Mouse (Mus musculus): ENCODE data around the gene Cuedc2.

Gene Cuedc2

DNA sequence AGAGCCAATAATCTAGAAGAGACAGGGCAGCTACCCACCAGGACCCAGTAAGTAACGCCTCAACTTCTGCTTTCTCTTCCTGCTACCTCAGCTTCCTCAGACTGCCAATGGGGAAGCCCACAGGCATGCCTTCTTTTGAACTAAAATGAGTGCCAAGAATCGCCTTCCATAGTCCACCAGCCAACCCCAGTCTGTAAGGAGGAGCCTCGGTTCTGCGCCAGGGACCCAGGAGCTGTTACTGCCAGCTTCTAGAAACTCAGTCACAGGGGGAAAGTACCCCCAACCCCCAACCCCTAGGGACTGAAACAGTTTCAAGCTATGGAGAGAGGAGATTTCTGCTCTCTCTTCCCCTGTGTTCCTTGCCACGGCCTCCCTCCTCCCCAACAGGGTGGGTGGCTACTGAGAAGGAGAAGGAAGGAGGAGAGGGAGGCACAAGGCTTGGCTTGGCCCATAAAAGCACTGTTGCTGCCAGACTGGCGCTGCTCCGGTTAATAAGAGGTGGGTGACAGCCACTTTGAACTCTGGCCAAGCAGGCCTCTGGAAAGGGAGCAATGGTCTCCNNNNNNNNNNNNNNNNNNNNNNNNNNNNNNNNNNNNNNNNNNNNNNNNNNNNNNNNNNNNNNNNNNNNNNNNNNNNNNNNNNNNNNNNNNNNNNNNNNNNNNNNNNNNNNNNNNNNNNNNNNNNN is 927 bp upstream of the Cuedc2 start:
- in situ Hi-C loops (cut with MboI), result no loop called here

DNA sequence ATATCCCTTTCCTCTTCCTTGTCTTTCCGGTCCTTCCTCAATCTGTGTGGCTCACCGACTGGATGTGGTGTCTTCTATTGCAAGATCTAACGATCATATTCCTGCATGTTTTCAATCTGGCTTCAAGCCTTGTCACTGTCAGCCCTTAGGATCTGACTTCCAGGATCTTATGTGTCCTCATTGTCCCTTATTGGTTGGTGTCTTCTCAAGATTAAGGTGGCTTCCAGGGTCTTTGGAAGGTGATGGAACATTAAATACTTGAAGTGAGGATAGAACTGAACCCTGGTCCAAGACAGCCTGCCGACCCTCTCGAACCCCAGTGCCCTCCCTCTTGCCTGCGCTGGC is 412 bp upstream of the Cuedc2 start:
- in situ Hi-C loops (cut with MboI), result no loop called here

DNA sequence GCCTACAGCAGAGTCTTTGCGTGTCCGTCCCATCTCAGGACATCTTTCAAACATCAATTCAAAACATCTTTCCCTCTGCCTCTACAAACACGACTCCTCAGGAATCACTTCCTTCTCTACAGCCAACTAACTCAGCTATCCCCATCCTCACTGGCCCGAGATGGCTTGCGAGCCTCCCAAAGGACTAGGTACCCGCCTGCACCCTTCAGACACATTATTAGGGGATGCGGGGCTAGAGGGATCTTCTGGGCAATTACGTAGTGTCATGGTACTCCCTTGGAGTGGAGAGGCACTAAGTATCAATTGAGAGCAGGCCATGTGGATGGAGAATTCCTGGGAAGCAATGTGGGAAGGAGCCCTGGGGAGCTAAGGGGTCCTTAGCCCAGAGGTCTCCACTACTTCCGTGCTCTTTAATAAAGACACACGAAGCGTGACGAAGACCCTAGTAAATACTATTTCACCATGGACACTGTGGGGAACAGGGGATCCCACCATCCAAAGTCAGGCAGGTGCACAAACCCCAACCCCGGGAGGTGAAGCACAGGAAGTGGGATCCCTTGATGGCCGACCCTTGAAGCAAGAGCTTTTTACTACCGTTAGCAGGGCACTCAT is 677 bp downstream of the Cuedc2 start:
- in situ Hi-C loops (cut with MboI), result no loop called here

DNA sequence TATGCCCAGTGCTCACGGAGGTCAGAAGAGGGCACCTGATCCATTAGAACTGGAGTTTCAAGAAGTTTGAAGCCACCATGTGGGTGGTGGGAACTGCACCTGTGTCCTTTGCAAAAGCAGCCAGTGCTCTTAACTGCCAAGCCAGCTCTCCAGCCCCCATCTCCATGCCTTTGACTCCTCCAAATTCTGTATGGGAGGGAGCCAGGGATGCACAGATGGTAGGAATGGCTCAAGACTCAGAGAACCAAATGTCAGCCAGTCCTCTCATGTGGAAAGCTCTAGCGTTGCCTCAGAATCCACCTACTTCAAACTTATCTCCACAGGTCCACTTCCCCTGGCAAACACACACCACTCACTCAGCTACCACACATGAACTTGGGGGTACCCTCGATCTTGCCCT is 4.6 kb downstream of the Cuedc2 start:
- in situ Hi-C loops (cut with MboI), result no loop called here

DNA sequence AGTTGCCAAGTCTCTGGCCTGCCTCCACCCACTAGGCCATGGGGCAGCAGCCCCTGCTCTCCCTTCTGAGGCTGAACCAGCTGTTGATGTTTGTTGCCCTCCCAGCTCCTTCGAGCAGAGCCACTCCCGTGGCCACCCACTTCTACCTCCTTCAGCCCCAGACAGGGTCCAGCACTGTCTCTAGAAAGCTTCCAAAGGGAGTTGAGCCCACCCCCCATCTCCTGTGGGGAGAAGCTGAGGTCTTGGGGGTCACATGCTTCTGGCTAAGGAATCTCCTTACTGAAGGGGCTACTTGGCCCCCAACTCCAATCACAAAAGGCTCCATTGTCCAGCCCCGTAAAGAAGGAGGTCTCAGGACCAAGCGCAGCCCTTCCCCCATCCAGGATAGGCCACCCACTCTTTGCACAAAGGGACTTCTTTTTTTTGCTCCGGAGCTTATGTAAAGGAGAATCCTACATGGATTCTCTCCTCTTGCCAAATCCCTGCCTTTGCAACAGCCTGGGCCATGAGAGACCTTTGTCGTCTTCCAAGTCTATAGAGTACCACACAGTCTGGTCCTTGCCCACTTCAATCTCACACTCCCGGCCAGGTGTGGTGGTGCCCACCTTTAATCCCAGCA is 5.7 kb downstream of the Cuedc2 start:
- in situ Hi-C loops (cut with MboI), result no loop called here

DNA sequence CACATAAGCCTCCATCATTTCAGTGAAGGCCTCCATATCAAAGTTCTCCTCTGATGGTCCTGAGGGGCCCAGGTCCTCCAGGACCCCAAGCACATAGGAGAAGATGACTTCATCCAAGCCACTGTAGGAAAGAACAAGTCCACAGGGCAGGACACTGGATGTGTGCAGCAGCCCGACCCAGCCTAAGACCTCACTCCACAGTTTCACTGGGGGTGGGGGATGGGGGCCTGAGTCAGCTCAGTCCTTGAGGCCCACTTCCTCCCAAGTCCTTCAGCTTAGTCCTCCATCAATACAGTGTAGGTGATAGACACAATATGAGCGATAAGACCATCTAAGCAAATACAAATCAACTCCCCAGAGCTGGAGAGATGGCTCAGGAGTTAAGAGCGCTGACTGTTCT is 6.6 kb downstream of the Cuedc2 start:
- in situ Hi-C loops (cut with MboI), result no loop called here

DNA sequence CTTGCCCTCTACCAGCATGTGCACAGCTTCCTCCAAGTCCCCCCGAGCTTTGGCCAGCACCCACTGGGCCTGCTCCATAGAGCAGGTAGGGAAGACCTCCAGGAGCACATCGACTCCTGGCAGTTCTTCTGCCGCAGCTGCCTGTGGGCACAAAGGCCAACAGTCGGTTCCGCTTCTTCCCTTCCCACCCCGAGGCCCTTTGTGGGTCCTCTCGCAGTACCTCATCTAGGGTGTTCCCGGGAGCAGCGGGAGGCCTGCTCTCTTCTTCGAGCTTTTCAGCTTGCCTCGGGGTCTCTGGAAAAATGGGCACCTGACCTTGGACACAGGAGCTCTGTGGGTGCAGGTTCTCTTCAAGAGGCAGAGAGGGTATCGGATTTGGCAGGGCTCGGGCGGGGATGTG is 7.2 kb downstream of the Cuedc2 start:
- in situ Hi-C loops (cut with MboI), result no loop called here

DNA sequence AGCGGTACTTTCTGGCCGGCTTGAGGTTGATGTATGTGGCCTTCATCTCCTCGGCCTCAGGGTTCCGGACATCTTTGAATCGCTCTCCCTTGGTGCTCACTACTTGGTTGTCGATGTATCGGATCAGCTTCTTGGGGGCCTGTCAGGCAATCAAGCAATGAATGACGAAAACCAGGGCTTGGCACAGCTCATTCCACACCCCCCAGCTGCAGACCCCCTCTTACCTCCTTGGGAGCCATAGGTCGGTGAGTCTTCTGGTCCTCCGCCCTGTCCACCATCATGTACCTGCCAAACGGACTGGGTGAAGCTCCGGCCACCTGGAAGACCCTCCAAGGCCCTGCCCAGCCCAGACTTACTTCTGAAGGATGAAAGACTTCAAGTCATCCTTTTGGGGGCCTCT is 7.8 kb downstream of the Cuedc2 start:
- in situ Hi-C loops (cut with MboI), result no loop called here

DNA sequence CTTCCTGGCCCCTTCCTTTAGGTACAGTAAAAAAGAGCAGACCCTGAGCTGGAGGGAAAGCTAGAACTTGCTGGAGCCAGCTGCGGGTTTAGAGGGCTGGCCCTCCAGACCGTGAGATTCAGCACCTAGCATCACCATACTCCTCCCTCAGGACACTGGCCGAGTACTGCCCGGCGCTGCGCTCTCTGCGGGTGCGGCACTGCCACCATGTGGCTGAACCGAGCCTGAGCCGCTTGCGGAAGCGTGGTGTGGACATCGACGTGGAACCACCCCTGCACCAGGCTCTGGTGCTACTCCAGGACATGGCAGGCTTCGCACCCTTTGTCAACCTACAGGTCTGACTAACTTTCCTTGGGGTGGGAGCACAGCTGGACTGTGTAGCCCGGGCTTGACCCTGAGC is 8.6 kb downstream of the Cuedc2 start:
- in situ Hi-C loops (cut with MboI), result no loop called here

DNA sequence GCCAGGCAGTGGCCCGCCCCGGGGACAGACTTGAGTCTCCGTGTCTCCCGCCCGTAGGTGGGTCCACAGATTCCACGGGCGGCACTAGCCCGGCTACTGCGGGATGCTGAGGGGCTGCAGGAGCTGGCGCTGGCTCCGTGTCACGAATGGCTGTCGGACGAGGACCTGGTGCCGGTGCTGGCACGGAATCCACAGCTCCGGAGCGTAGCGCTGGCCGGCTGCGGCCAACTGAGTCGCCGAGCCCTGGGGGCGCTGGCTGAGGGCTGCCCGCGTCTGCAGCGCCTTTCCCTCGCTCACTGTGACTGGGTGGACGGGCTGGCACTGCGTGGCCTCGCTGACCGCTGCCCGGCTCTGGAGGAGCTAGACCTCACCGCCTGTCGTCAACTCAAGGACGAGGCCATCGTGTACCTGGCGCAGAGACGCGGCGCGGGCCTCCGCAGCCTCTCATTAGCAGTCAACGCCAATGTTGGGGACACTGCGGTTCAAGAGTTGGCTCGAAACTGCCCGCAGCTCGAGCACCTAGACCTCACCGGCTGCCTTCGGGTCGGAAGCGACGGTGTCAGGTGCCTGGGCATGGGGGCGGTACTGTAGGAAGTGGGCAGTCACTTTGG is 9.4 kb downstream of the Cuedc2 start:
- in situ Hi-C loops (cut with MboI), result no loop called here

DNA sequence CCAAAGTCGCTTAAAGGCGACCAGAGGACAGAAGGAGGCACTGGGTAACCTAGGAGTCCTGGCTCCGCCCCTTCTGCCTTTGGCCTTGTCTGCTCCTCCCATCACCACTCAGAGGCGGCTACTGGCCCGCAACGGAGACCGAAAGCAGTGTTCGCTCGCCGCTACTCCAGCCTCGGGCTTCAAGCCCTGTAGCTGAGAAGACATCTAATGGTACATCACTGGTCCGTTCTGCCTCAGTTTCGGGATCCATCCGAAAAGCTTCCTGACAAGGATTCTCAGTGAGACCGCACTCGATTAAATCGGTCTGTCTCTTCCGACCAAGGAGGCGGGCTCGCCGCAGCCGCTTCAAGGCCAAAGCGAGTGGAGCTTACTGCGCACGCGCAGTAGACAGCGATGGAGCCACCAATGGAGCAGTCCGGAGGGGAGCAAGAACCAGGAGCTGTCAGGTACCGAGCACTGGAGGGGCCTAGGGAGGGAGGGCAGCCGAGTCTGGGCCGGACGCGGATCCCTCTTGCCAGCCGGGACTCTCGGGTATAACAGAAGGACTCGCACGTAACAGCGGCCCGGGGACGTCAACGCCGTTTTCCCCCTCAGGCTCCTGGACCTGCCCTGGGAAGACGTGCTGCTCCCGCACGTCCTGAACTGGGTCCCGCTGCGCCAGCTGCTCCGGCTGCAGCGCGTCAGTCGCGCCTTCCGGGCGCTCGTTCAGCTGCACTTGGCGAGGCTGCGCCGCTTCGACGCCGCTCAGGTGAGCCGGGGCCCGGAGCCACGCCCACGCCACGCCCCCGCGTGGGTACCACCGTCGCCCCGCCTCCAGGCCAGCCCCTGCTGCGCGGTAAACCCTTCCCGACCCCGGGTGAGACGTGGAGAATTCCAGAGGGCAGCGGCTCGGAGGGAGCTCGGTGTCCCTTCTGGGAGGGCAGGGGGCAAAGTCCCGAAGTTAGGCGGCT is 10.1 kb downstream of the Cuedc2 start, which contains the start of gene Fbxl15:
TSS of gene Fbxl15 (plus strand) at position 104 of the 950 bp plus-strand sequence.
- in situ Hi-C loops (cut with MboI), result no loop called here

DNA sequence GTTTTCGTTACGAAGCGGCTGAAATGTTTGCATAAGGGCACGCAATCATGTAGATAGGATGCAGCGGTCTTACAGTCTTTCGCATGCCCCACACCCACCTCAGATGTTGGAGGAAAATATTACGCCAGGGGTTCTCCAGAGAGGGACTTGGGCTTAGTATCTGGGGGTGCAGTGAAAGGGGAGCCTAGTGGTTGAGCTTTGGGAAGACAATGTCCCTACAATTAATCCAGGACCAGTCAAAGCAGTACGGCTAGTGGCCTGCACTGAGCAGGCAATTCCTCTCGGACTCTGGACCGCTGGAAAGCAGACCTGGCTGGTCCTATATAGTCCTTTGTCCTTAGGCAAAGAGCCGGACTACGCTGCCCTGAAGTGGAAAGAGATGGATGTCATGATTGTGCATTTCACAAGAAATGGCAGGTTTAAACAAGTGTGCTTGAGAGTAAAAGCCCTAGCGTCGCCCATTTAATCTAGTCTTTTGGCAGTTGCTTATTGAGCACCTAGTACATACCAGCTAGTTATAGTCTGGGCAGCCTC is 10.9 kb downstream of the Cuedc2 start:
- in situ Hi-C loops (cut with MboI), result no loop called here

DNA sequence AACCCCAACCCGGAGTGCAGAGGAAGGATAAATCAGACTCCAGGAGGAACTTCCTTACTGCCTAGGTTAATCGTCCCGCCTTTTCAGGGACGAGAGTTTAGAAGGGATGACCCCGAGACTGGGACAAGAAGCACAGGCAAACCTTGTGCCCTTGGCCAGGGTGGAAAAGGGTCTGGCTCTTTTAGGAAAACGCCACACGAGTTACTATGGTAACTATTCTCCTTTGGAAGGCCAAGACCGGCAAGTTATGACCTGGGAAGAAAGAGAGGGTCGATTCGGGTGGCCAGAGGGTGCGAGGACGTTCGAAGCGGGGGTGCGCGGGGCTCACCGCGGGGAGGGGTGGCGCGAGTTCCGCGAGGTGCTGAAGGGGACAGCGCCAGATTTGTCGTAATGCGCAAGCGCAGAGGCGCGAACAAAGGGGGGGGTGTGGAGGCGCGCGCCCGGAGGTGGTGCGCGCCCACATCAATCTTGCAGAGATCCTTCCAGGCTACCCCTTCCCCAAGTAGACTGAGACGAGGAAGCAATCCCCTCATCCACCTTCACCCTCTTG is 11.7 kb downstream of the Cuedc2 start, which contains the start of gene Psd:
TSS of gene Psd (minus strand) at position 401 of the 550 bp plus-strand sequence.
- in situ Hi-C loops (cut with MboI), result no loop called here

DNA sequence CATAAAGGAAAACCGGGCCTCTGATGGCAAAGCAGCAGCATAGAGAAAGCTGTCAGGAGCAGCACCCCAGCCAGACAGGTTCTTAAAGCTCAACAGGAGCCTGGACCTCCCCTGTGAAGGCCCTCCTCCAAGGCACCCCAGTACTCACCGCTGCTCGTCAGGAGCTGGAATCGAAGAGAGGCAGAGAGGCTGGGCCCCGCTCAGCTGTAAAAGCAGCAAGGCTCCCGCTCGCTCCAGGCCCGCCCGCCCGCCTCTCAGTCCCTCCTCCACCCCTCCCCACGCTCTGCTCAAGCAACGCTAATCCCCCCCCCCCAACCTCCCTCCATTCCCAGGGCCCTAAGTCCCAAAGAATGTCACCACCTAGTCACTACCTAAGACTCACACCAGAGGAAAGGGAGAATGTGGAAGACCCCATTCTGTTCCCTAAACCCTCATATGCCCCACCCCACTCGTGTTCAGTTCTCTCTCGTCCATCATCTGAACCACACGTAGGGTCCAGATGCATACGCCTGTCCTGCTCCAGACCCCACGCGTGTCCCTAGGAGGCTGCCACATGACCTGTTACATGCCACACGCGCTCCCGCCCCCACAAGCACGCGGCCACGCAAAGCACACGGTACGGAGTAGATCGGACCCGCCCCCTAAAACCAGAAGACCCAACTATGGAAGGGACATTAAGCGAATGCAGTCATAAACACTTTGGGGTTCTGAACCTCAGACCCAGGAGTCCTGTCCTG is 12.3 kb downstream of the Cuedc2 start:
- in situ Hi-C loops (cut with MboI), result no loop called here

DNA sequence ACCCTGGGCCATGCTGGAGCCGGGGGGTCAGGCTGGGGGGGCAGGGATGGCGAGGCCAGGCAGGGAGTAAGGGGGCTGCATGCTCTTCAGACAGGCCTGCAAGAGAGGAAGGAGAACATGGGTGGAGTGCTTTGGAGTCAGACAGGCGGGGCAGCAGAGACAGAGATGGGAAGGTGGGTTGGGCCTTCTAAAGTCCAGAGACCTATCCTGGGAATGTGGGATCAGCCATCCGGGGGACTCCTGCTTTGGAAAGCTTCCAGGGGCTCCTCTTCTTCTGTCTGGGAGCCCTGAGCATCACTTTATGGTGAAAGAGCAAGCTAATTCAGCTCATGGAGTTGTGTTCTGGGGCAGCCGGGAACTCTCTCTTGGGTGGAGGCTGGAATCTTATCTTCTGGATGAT is 13.6 kb downstream of the Cuedc2 start:
- in situ Hi-C loops (cut with MboI), result no loop called here

DNA sequence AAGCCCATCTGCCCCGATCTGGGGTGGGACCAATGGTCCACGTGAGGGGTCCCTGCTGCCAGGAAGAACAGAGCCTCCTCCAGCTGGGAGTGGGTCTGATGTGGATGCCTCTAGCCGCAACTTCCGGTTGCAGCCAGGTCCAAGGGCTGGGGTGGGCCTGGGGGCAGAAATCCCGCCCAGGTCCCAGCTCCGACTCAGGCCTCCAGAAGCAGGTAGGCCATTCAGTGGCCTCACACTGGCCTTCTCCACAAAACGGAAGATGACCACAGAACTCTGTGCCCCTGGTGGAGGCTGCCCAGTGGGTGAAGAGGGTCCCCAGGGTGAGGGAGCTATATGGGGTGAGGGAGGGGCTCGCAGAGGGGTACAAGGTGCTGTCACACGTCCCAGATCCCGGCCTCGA is 14.1 kb downstream of the Cuedc2 start:
- in situ Hi-C loops (cut with MboI), result no loop called here

DNA sequence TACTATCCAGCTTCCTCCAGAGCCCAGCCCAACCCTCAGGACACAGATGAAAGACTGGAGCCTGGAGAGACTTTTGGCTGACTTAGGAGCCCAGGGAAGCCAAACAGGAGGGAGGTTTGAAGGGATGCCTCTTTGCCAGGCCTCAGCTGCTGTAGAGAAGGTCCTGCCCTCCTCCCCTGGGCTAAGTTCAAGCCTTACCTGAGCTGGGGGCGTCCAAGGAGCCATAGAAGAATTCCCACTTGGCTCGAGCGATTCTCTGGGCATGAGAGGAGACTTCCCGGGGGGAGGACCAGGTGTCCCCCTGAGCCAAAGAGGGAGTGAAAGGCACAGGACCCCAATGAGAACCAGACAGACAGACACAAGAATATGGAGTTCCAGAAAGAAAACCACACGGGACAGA is 14.8 kb downstream of the Cuedc2 start:
- in situ Hi-C loops (cut with MboI), result no loop called here

DNA sequence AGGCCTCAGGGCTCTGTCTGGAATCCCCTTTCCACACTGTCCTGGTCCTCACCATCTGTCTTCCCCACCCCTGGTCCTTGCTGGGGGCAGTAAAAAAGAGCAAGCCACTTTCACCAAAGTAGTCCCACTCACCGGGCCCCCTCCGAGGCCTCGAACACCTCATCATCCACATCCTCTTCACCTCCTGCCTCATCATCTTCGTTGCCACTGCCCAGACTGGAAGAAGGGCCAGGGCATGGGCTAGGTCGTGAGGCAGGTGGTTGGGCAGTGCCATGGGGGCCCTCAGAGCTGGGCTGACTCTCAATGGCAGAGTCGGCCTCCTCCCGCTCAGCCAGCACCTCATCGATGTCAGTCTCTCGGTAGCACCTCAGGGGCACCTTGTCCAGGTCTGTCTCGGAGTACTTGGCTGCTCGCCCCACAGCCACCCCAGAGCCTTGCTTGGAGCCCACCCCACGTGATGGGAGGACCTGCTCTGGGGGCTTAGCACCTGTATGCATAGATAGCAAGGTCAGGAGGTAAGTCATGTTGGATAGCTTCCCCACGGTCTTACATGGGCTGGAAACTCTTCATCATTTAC is 15.4 kb downstream of the Cuedc2 start:
- in situ Hi-C loops (cut with MboI), result no loop called here

DNA sequence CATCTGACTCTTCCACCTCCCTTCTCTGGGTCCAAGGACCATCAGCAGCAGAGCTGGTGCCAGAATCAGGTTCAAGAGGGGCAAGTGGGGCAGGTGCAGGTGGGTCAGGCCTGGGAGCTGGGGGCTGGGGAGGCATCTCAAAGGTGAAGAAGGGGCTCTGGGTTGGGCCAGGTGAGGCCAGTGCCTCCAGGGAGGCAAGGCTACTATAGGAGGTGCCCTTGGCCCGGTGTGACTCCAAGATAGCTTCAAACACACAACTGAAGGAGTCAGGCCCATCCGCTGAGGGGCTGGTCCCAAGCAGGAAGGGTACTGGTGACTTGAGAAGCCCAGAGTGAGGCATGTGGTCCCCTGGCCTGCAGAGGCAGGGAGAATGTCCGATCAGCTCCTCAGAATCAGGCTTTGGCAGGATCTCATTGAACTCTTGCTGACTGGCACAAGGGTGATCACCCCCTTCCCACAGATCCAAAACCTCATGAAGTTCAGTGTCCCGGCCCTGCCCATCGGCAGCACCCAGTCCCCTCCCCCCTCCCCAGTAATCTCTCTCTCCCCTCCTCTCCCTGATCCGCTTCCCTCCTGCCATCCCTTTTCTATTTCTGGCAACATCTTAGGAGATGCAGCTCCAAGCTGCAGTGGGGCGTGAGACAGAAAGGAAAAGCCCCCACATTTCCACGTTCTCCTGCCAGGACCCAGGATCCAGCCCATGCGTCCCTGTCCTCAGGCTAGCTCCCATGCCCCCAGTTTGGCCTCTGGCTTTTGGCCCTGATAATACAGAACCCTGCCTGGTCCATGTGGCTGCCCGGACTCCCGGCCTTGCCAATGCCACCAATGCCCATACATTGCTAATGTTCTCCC is 16.1 kb downstream of the Cuedc2 start:
- in situ Hi-C loops (cut with MboI), result no loop called here

Measured in mature B cell (primary cell).